Mouse (Mus musculus) layer of hippocampus, adult 18-20 months (tissue): ENCODE results near the gene Ccr7. TPM values are rescaled to one million over a fixed set of nuclear protein-coding genes. Genes with fewer than 3 reads are reported as not detected.
A peak's percentile ranks its signal among the peaks of the same experiment; 100 is the strongest.

Source experiments
- DNase-seq, 2 experiments: peaks; one replicate each; pipeline ENCODE4 v3.0.0; 2022; ENCODE audit warnings: low spot score in 2 of 2
- total RNA-seq, 2 experiments: library from RNA; stranded (reverse); gene quantifications; 2 replicates each; pipeline ENCODE4 v1.2.3; 2021

Gene Ccr7
- total RNA-seq, 2 experiments from 2014 or later, result not detected

GRCm38 (mm10) chr11:99118420-99118819 lies 36.5 kb downstream of the Ccr7 start:
- no peak for DNase-seq

- no peak for DNase-seq
Observed at GRCm38 (mm10) chr11:99117907-99118306, 37.0 kb downstream of the Ccr7 start.

GRCm38 (mm10) chr11:99115940-99116339 lies 38.9 kb downstream of the Ccr7 start:
- DNase-seq, result no peak

- no peak for DNase-seq
Observed at GRCm38 (mm10) chr11:99113111-99113510, 41.8 kb downstream of the Ccr7 start.

- DNase-seq, result no peak
Observed at GRCm38 (mm10) chr11:99112700-99113099, 42.2 kb downstream of the Ccr7 start.

- DNase-seq, result peak in 1 of 2 experiments; percentile 22
Observed at GRCm38 (mm10) chr11:99111631-99112030, 43.2 kb downstream of the Ccr7 start.

- DNase-seq, result peak; percentile 64 to 83
Observed at GRCm38 (mm10) chr11:99111155-99111554, 43.7 kb downstream of the Ccr7 start.

- no peak for DNase-seq
Observed at GRCm38 (mm10) chr11:99110370-99111110, 44.3 kb downstream of the Ccr7 start.

- no peak for DNase-seq
Observed at GRCm38 (mm10) chr11:99108296-99108695, 46.6 kb downstream of the Ccr7 start.

- no peak for DNase-seq
Observed at GRCm38 (mm10) chr11:99105981-99106726, 48.7 kb downstream of the Ccr7 start.

- DNase-seq, result no peak
Observed at GRCm38 (mm10) chr11:99104609-99105410, 50.1 kb downstream of the Ccr7 start.

- no peak for DNase-seq
Observed at GRCm38 (mm10) chr11:99102575-99103270, 52.2 kb downstream of the Ccr7 start.

GRCm38 (mm10) chr11:99101693-99102092 lies 53.2 kb downstream of the Ccr7 start:
- DNase-seq, result no peak

- no peak for DNase-seq
Observed at GRCm38 (mm10) chr11:99100215-99100614, 54.7 kb downstream of the Ccr7 start.

GRCm38 (mm10) chr11:99099516-99099915 lies 55.4 kb downstream of the Ccr7 start:
- DNase-seq, result no peak

GRCm38 (mm10) chr11:99098924-99099323 lies 56.0 kb downstream of the Ccr7 start:
- DNase-seq, result no peak

- peak; percentile 23 to 51 for DNase-seq
Observed at GRCm38 (mm10) chr11:99096996-99097774, 57.7 kb downstream of the Ccr7 start.

- no peak for DNase-seq
Observed at GRCm38 (mm10) chr11:99096417-99096816, 58.5 kb downstream of the Ccr7 start.

GRCm38 (mm10) chr11:99095759-99096158 lies 59.1 kb downstream of the Ccr7 start:
- no peak for DNase-seq
